Mouse (Mus musculus) spleen, adult 2 months (tissue): ENCODE results near the gene Flt4.

Source experiments
- CTCF ChIP-seq: fragments of 200-500 bp; IDR thresholded peaks from 2 replicates; pipeline ENCODE4 v1.5.1; 2011; ENCODE audit warnings: mild to moderate bottlenecking, inconsistent platforms; ENCODE audit not compliant: insufficient read depth, insufficient read length, insufficient replicate concordance; ENCODE audit errors: extremely low read depth
- POLR2A ChIP-seq: fragments of 200-500 bp; IDR thresholded peaks from 2 replicates; pipeline ENCODE4 v1.6.1; 2011; ENCODE audit warnings: low read depth, low read length, inconsistent platforms

GRCm38 (mm10) chr11:49659470-49659799 is 50.4 kb downstream of the Flt4 start:
- TF ChIP-seq CTCF (no peak), POLR2A (no peak)
